Mouse (Mus musculus) liver, embryonic 14 days (tissue): Measurements from ENCODE around the gene Slc25a35. TPM values are rescaled to one million over a fixed set of nuclear protein-coding genes. Genes with fewer than 3 reads are reported as not detected.

ENCODE experiments used
- polyA plus RNA-seq: library from polyadenylated mRNA; depleted of rRNA; stranded (reverse); fragments of >200 nt; gene quantifications from 2 replicates; pipeline ENCODE4 v1.2.3, GENCODE M21; 2012; rRNA removed

The Slc25a35 gene
- polyA plus RNA-seq = 0.42 and 0.44 TPM in 2 replicates

GRCm38 (mm10) chr11:68967337-68968282 is at the start of gene Slc25a35:
TSS of gene Slc25a35 (plus strand) at chr11:68968131.

GRCm38 (mm10) chr11:68926981-68927380 is 41.0 kb upstream of the Slc25a35 start, which contains the start of gene Odf4:
TSS of gene Odf4 (minus strand) at chr11:68927081.

DNA sequence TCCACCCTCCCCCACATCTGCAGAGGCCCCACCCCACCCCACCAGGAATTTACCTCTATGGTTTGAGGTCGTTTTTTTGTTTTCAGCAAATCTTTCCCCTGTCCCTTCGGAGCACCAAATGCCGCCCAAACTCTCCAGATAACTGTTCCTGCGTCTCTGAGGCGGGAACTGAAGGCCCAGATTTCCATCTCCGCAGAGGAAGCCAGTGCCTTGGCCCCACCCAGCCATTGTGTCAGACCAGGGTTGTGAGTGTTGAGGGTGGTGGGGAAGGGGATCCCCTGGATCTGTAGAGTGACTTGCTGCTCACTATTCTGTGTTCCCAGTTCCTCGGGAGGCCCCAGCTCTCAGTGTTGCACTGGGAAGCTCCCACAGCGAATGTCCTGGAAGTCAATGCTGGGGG is 10.6 kb upstream of the Slc25a35 start, which contains the start of gene Arhgef15:
Gene Arhgef15 (minus strand): TSS at position 173 of the 400 bp plus-strand sequence.

GRCm38 (mm10) chr11:68975085-68975484 is 7.2 kb downstream of the Slc25a35 start, which contains the start of gene Rangrf:
TSS of gene Rangrf (minus strand) at chr11:68975185.

GRCm38 (mm10) chr11:69008182-69009121 is 40.5 kb downstream of the Slc25a35 start, which contains the start of gene Pfas:
TSS of gene Pfas (minus strand) at chr11:69008460.

GRCm38 (mm10) chr11:69015644-69016441 is 47.9 kb downstream of the Slc25a35 start, which contains the start of gene Ctc1:
TSS of gene Ctc1 (plus strand) at chr11:69015911.

Other genes starting within 250 kb of the Slc25a35 start
- 21.0 and 23.7 TPM in 2 replicates for gene Ndel1, start 96.3 kb upstream of the Slc25a35 start, polyA plus RNA-seq
- gene Rnf222, start 79.6 kb upstream of the Slc25a35 start, polyA plus RNA-seq = 0.06 and 0.11 TPM in 2 replicates
- 1,921 and 1,984 TPM in 2 replicates for gene Rpl26, start 66.5 kb upstream of the Slc25a35 start, polyA plus RNA-seq
- not detected in 2 replicates for gene Odf4, start 41.0 kb upstream of the Slc25a35 start, polyA plus RNA-seq
- gene Arhgef15, start 10.7 kb upstream of the Slc25a35 start, polyA plus RNA-seq = 1.2 and 1.5 TPM in 2 replicates
- gene Rangrf, start 7.1 kb downstream of the Slc25a35 start, polyA plus RNA-seq = 21.1 and 24.1 TPM in 2 replicates
- gene Pfas, start 40.3 kb downstream of the Slc25a35 start, polyA plus RNA-seq = 10.1 and 13.1 TPM in 2 replicates
- 18.1 and 20.4 TPM in 2 replicates for gene Ctc1, start 47.8 kb downstream of the Slc25a35 start, polyA plus RNA-seq
- 73.3 and 80.7 TPM in 2 replicates for gene Aurkb, start 77.5 kb downstream of the Slc25a35 start, polyA plus RNA-seq
- 3.3 and 3.5 TPM in 2 replicates for gene Borcs6, start 91.6 kb downstream of the Slc25a35 start, polyA plus RNA-seq
- 11.6 and 12.9 TPM in 2 replicates for gene Tmem107, start 102.7 kb downstream of the Slc25a35 start, polyA plus RNA-seq
- gene Vamp2, start 120.4 kb downstream of the Slc25a35 start, polyA plus RNA-seq = 19.1 and 24.8 TPM in 2 replicates
- 1.5 and 1.9 TPM in 2 replicates for gene Per1, start 127.1 kb downstream of the Slc25a35 start, polyA plus RNA-seq
- 0.09 and 0.10 TPM in 2 replicates for gene Hes7, start 152.3 kb downstream of the Slc25a35 start, polyA plus RNA-seq
- 0.03 and 0.07 TPM in 2 replicates for gene 9130213A22Rik, start 154.5 kb downstream of the Slc25a35 start, polyA plus RNA-seq
- 0.05 and 0.08 TPM in 2 replicates for gene Aloxe3, start 157.8 kb downstream of the Slc25a35 start, polyA plus RNA-seq
- gene Alox12b, start 188.9 kb downstream of the Slc25a35 start, polyA plus RNA-seq = not detected in 2 replicates
- 0.01 TPM in 2 replicates for gene Alox8, start 229.7 kb downstream of the Slc25a35 start, polyA plus RNA-seq